Mouse (Mus musculus): ENCODE data around the gene Ndufs5. TPM values are rescaled to one million over a fixed set of nuclear protein-coding genes. Genes with fewer than 3 reads are reported as not detected.
A peak's percentile ranks its signal among the peaks of the same experiment; 100 is the strongest.

The Ndufs5 gene
- total and polyA plus RNA-seq, 3 experiments = 155 to 230 TPM; not detected in 1

GRCm38 (mm10) chr4:123742891-123743290, 24.9 kb upstream of the Ndufs5 start:
- peak; percentile 46 for DNase-seq (ENCODE audit: low read depth, low spot score)
- peaks cover 12 to 32% of the 10 kb centered on the region in 2 experiments for H3K36me3 ChIP-seq (ENCODE audit: control insufficient read depth in 1 of 2, insufficient read depth in 2 of 2, low read length in 2 of 2)

DNA sequence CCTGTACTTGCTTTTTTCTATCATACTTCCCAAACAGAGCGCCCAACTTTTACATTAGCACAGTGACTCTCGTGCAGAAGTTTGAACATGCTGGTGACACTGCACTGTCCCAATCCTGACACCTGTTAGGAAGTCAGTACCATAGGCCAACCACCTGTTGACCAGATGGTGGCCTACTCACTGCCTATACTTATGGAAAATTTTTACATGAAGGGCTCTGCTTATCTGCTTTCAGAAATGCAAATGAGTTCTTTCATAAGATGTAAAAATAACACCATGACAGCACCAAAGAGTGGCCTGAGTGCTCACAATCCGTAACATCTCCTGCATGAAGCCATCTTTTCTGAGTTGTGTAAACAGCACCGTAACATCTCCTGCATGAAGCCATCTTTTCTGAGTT, 20.7 kb upstream of the Ndufs5 start:
- H3K36me3 ChIP-seq (ENCODE audit: control insufficient read depth in 1 of 2, insufficient read depth in 2 of 2, low read length in 2 of 2) = peaks cover 8 to 30% of the 10 kb centered on the region in 2 experiments; a peak in 3 of 4 replicates
- TF ChIP-seq NELFE (IDR thresholded peaks at IDR 0.05; ENCODE audit: low read depth, low read length) = no peak
- no peak for TF ChIP-seq GABPA (IDR thresholded peaks at IDR 0.05; ENCODE audit: low read depth, low read length)
- TF ChIP-seq TBP (IDR thresholded peaks at IDR 0.05; ENCODE audit: low read depth, low read length) = no peak
- no peak for TF ChIP-seq USF2 (IDR thresholded peaks at IDR 0.05; ENCODE audit: borderline replicate concordance in 1 of 2, insufficient read depth in 1 of 2, low read depth in 1 of 2, low read length in 2 of 2)
- TF ChIP-seq MYB (IDR thresholded peaks at IDR 0.05; ENCODE audit: low read depth, low read length) = no peak
- no peak for TF ChIP-seq SIN3A (IDR thresholded peaks at IDR 0.05; ENCODE audit: low read length)
- no peak for TF ChIP-seq ETS1 (IDR thresholded peaks at IDR 0.05; ENCODE audit: low read depth, low read length)
- TF ChIP-seq MAFK (IDR thresholded peaks at IDR 0.05; ENCODE audit: borderline replicate concordance, low read depth, low read length) = no peak
- no peak for TF ChIP-seq POLR2AphosphoS2 (IDR thresholded peaks at IDR 0.05; ENCODE audit: low read length)
- no peak for TF ChIP-seq ELF1 (IDR thresholded peaks at IDR 0.05; ENCODE audit: low read depth, low read length)
- no peak for TF ChIP-seq POLR2A (IDR thresholded peaks at IDR 0.05; ENCODE audit: control insufficient read depth in 1 of 2, insufficient read depth in 1 of 2, low read depth in 1 of 2, low read length in 2 of 2, poor library complexity in 1 of 2)
- TF ChIP-seq ZMIZ1 (IDR thresholded peaks at IDR 0.05; ENCODE audit: low read depth, low read length) = no peak
- no peak for TF ChIP-seq TCF12 (IDR thresholded peaks at IDR 0.05; ENCODE audit: low read depth, low read length)
- TF ChIP-seq RCOR1 (IDR thresholded peaks at IDR 0.05; ENCODE audit: low read depth, low read length) = no peak
- no peak for TF ChIP-seq MAZ (IDR thresholded peaks at IDR 0.05; ENCODE audit: low read depth, low read length)
- TF ChIP-seq MEF2A (IDR thresholded peaks at IDR 0.05; ENCODE audit: extremely low read depth, insufficient replicate concordance, low read depth, low read length, poor library complexity, severe bottlenecking) = no peak
- no peak for DNase-seq (ENCODE audit: low read depth, low spot score)

More at GRCm38 (mm10) chr4:123742891-123743290, 24.9 kb upstream of the Ndufs5 start:
- peaks cover 42% of the 10 kb centered on the region for H3K79me2 ChIP-seq (ENCODE audit: control insufficient read depth, insufficient read depth, low read length, poor library complexity)
- H3K4me1 ChIP-seq (ENCODE audit: control insufficient read depth in 1 of 2, insufficient read depth in 2 of 2, low read length in 2 of 2) = peaks cover 0 to 7% of the 10 kb centered on the region in 2 experiments; a peak in 2 of 4 replicates
- no peaks in the 10 kb centered on the region for H3K27me3 ChIP-seq (ENCODE audit: control insufficient read depth in 1 of 2, insufficient read depth in 2 of 2, low read length in 2 of 2)
- H3K9me3 ChIP-seq (replicated peaks; ENCODE audit: insufficient read depth, low read length) = no peaks in the 10 kb centered on the region
- H3K9ac ChIP-seq (ENCODE audit: control insufficient read depth, low read depth, low read length, poor library complexity, severe bottlenecking) = no peak overlapping the region
- TF ChIP-seq JUND (IDR thresholded peaks at IDR 0.05; ENCODE audit: low read depth, low read length) (no peak), ZC3H11A (IDR thresholded peaks at IDR 0.05; ENCODE audit: low read depth, low read length) (no peak), POLR2AphosphoS2 (IDR thresholded peaks at IDR 0.05; ENCODE audit: low read length) (no peak), ELF1 (IDR thresholded peaks at IDR 0.05; ENCODE audit: low read depth, low read length) (peak; percentile 70), GATA1 (IDR thresholded peaks at IDR 0.05; ENCODE audit: low read depth, low read length) (no peak), CHD1 (IDR thresholded peaks at IDR 0.05; ENCODE audit: low read depth, low read length) (no peak), BHLHE40 (IDR thresholded peaks at IDR 0.05; ENCODE audit: borderline replicate concordance, low read depth, low read length) (no peak), ETS1 (IDR thresholded peaks at IDR 0.05; ENCODE audit: low read depth, low read length) (no peak)
- H3K4me3 ChIP-seq (ENCODE audit: control insufficient read depth in 1 of 2, insufficient read depth in 1 of 2, low read depth in 2 of 2, low read length in 2 of 2) = no peak overlapping the region
- H3K27ac ChIP-seq (ENCODE audit: control insufficient read depth, low read depth, low read length) = no peak overlapping the region

More for the DNA sequence above, 20.7 kb upstream of the Ndufs5 start:
- no peak overlapping the region for H3K27ac ChIP-seq (ENCODE audit: control insufficient read depth, low read depth, low read length)
- no peak overlapping the region for H3K9ac ChIP-seq (ENCODE audit: control insufficient read depth, low read depth, low read length, poor library complexity, severe bottlenecking)
- H3K79me2 ChIP-seq (ENCODE audit: control insufficient read depth, insufficient read depth, low read length, poor library complexity) = peaks cover 11% of the 10 kb centered on the region; the same call in 1 of the 2 replicates
- no peaks in the 10 kb centered on the region for H3K27me3 ChIP-seq (ENCODE audit: control insufficient read depth in 1 of 2, insufficient read depth in 2 of 2, low read length in 2 of 2)
- no peaks in the 10 kb centered on the region for H3K9me3 ChIP-seq (replicated peaks; ENCODE audit: insufficient read depth, low read length)
- H3K4me3 ChIP-seq (ENCODE audit: control insufficient read depth in 1 of 2, insufficient read depth in 1 of 2, low read depth in 2 of 2, low read length in 2 of 2) = no peak overlapping the region
- H3K4me1 ChIP-seq (ENCODE audit: control insufficient read depth in 1 of 2, insufficient read depth in 2 of 2, low read length in 2 of 2) = peaks cover 0 to 5% of the 10 kb centered on the region in 2 experiments; a peak in 2 of 4 replicates

Measured in MEL (cell line).